Mouse (Mus musculus) lung, adult 2 months (tissue): ENCODE data around the gene Gnat2. TPM values are rescaled to one million over a fixed set of nuclear protein-coding genes. Genes with fewer than 3 reads are reported as not detected.

Experiments used
- DNase-seq: peaks from one replicate; pipeline ENCODE4 v3.0.0; 2022
- H3K4me1 ChIP-seq: fragments of 200-500 bp; 2 replicates; pipeline ENCODE4 v1.6.1; 2011; ENCODE audit warnings: low read length; ENCODE audit not compliant: control insufficient read depth, insufficient read depth
- H3K4me3 ChIP-seq: fragments of 200-500 bp; replicated peaks from 2 replicates; pipeline ENCODE3; 2011; ENCODE audit warnings: low read depth, mild to moderate bottlenecking, control low read depth, low read length; ENCODE audit errors: extremely low read depth
- CTCF ChIP-seq: fragments of 200-500 bp; IDR thresholded peaks from 2 replicates; pipeline ENCODE4 v1.5.1; 2011; ENCODE audit warnings: mild to moderate bottlenecking, low read length, control low read depth; ENCODE audit not compliant: insufficient read depth
- POLR2A ChIP-seq: fragments of 200-500 bp; IDR thresholded peaks from 2 replicates; pipeline ENCODE4 v1.6.1; 2011; ENCODE audit warnings: low read depth, mild to moderate bottlenecking, control low read depth, low read length, borderline replicate concordance; ENCODE audit errors: extremely low read depth
- WGBS: fragments of 180-500 bp; shearing (Covaris S2); methylation state at CpG from one replicate; pipeline ENCODE4 v1.1.7; 2018; 5-methylcytosine and 5-hydroxymethylcytosine counted together
- polyA plus RNA-seq: library from polyadenylated mRNA; depleted of rRNA; stranded (reverse); fragments of >200 nt; gene quantifications from 2 replicates; pipeline ENCODE4 v1.2.3, GENCODE M21; 2012

The Gnat2 gene
- polyA plus RNA-seq, 1 experiment: not detected

- TF ChIP-seq POLR2A (no peak), CTCF (no peak)
- DNase-seq: no peak
- peaks cover 4% of the 10 kb centered on the region; the same call in 1 of the 2 replicates for H3K4me1 ChIP-seq
- H3K4me3 ChIP-seq: no peak overlapping the region
- 86% methylated on average over 4 of the region's 4 CpGs for WGBS
Measured at GRCm38 (mm10) chr3:108129367-108129766, 36.8 kb downstream of the Gnat2 start.

- WGBS: 85% methylated on average over 4 of the region's 4 CpGs
- Histone ChIP-seq H3K4me1 (peaks cover 4% of the 10 kb centered on the region; the same call in 1 of the 2 replicates), H3K4me3 (no peak overlapping the region)
- DNase-seq: no peak
- TF ChIP-seq CTCF (no peak), POLR2A (no peak)
Measured at GRCm38 (mm10) chr3:108129804-108130203, 37.2 kb downstream of the Gnat2 start.

GRCm38 (mm10) chr3:108131216-108131615, 38.6 kb downstream of the Gnat2 start:
- Histone ChIP-seq H3K4me1 (peaks cover 4% of the 10 kb centered on the region; the same call in 1 of the 2 replicates), H3K4me3 (no peak overlapping the region)
- TF ChIP-seq CTCF: no peak
- no peak for TF ChIP-seq POLR2A
- no peak for DNase-seq
- 71% methylated on average over 5 of the region's 5 CpGs for WGBS

- whole genome bisulfite sequencing: 63% methylated on average over 1 of the region's 1 CpGs
- DNase-seq: no peak
Measured at GRCm38 (mm10) chr3:108131821-108132220, 39.2 kb downstream of the Gnat2 start.

GRCm38 (mm10) chr3:108132484-108132883, 39.9 kb downstream of the Gnat2 start:
- H3K4me1 ChIP-seq: peaks cover 4% of the 10 kb centered on the region; the same call in 1 of the 2 replicates
- WGBS: 52% methylated on average over 1 of the region's 1 CpGs
- TF ChIP-seq CTCF: no peak
- TF ChIP-seq POLR2A: no peak
- no peak for DNase-seq
- no peak overlapping the region for H3K4me3 ChIP-seq

More at GRCm38 (mm10) chr3:108131821-108132220, 39.2 kb downstream of the Gnat2 start:
- TF ChIP-seq CTCF (no peak), POLR2A (no peak)
- H3K4me3 ChIP-seq: no peak overlapping the region
- peaks cover 4% of the 10 kb centered on the region; the same call in 1 of the 2 replicates for H3K4me1 ChIP-seq

GRCm38 (mm10) chr3:108134701-108135100, 42.1 kb downstream of the Gnat2 start:
- 69% methylated on average over 11 of the region's 11 CpGs for whole genome bisulfite sequencing
- TF ChIP-seq POLR2A (no peak), CTCF (no peak)
- Histone ChIP-seq H3K4me1 (peaks cover 4% of the 10 kb centered on the region; the same call in 1 of the 2 replicates), H3K4me3 (no peak overlapping the region)
- DNase-seq: no peak

- TF ChIP-seq CTCF (no peak), POLR2A (no peak)
- 60% methylated on average over 1 of the region's 1 CpGs for WGBS
- H3K4me1 ChIP-seq: no peaks in the 10 kb centered on the region; the same call in 1 of the 2 replicates
- H3K4me3 ChIP-seq: no peak overlapping the region
- no peak for DNase-seq
Measured at GRCm38 (mm10) chr3:108139113-108139512, 46.5 kb downstream of the Gnat2 start.

GRCm38 (mm10) chr3:108140786-108141185, 48.2 kb downstream of the Gnat2 start:
- 59% methylated on average over 4 of the region's 4 CpGs for WGBS
- TF ChIP-seq CTCF: no peak
- TF ChIP-seq POLR2A: no peak
- no peak for DNase-seq

GRCm38 (mm10) chr3:108145534-108146445, 53.2 kb downstream of the Gnat2 start, which contains the start of gene Gnai3:
Gene Gnai3, minus strand, starts transcription at chr3:108146146.
- WGBS: under 1% methylated on average over 63 of the region's 63 CpGs
- H3K4me3 ChIP-seq: peak within 1 kb of the TSS; percentile 90
- DNase-seq: peak; percentile 91
- no peaks in the 10 kb centered on the region for H3K4me1 ChIP-seq
- TF ChIP-seq POLR2A: peak; percentile 97
- no peak for TF ChIP-seq CTCF

More at GRCm38 (mm10) chr3:108140786-108141185, 48.2 kb downstream of the Gnat2 start:
- H3K4me3 ChIP-seq: no peak overlapping the region
- no peaks in the 10 kb centered on the region; the same call in 1 of the 2 replicates for H3K4me1 ChIP-seq
